Mouse (Mus musculus) CD4-positive helper T cell, adult 2 months (primary cell): ENCODE results near the gene Nmnat1.

ENCODE experiments used
- DNase-seq: peaks from one replicate; pipeline ENCODE4 v3.0.0-alpha.2; 2012; ENCODE audit warnings: low read depth, missing footprints, low spot score

Gene Nmnat1

GRCm38 (mm10) chr4:149485053-149485824 lies at the start of gene Nmnat1, which contains the start of gene Lzic:
Nmnat1 (minus strand) TSS chr4:149485202.
Lzic (plus strand) TSS chr4:149485229.
- peak; percentile 91 for DNase-seq

- no peak for DNase-seq
Observed at GRCm38 (mm10) chr4:149529691-149530090, 44.7 kb upstream of the Nmnat1 start.

GRCm38 (mm10) chr4:149527621-149528354 lies 42.8 kb upstream of the Nmnat1 start:
- no peak for DNase-seq

GRCm38 (mm10) chr4:149526330-149526729 lies 41.3 kb upstream of the Nmnat1 start:
- no peak for DNase-seq

GRCm38 (mm10) chr4:149525811-149526210 lies 40.8 kb upstream of the Nmnat1 start:
- DNase-seq = no peak

- no peak for DNase-seq
Observed at GRCm38 (mm10) chr4:149525170-149525569, 40.2 kb upstream of the Nmnat1 start.

GRCm38 (mm10) chr4:149523961-149524360 lies 39.0 kb upstream of the Nmnat1 start:
- DNase-seq = no peak

- no peak for DNase-seq
Observed at GRCm38 (mm10) chr4:149521258-149521657, 36.3 kb upstream of the Nmnat1 start.

GRCm38 (mm10) chr4:149518351-149519220 lies 33.6 kb upstream of the Nmnat1 start:
- no peak for DNase-seq

GRCm38 (mm10) chr4:149517868-149518340 lies 32.9 kb upstream of the Nmnat1 start, which contains the start of gene Ctnnbip1:
Ctnnbip1 (plus strand) TSS chr4:149518236.
- peak; percentile 97 for DNase-seq

- DNase-seq = peak; percentile 77
Observed at GRCm38 (mm10) chr4:149515706-149516105, 30.7 kb upstream of the Nmnat1 start.

GRCm38 (mm10) chr4:149512072-149512471 lies 27.1 kb upstream of the Nmnat1 start:
- no peak for DNase-seq

GRCm38 (mm10) chr4:149511221-149511646 lies 26.2 kb upstream of the Nmnat1 start:
- no peak for DNase-seq

- no peak for DNase-seq
Observed at GRCm38 (mm10) chr4:149506904-149507303, 21.9 kb upstream of the Nmnat1 start.

GRCm38 (mm10) chr4:149505261-149505967 lies 20.4 kb upstream of the Nmnat1 start:
- DNase-seq = no peak

- no peak for DNase-seq
Observed at GRCm38 (mm10) chr4:149504858-149505257, 19.9 kb upstream of the Nmnat1 start.

- no peak for DNase-seq
Observed at GRCm38 (mm10) chr4:149504363-149504762, 19.4 kb upstream of the Nmnat1 start.

GRCm38 (mm10) chr4:149499790-149500189 lies 14.8 kb upstream of the Nmnat1 start:
- no peak for DNase-seq

GRCm38 (mm10) chr4:149498901-149499300 lies 13.9 kb upstream of the Nmnat1 start:
- no peak for DNase-seq

GRCm38 (mm10) chr4:149496612-149497011 lies 11.6 kb upstream of the Nmnat1 start:
- no peak for DNase-seq

GRCm38 (mm10) chr4:149491151-149491550 lies 6.1 kb upstream of the Nmnat1 start:
- DNase-seq = no peak
